In genomic region chr12:95691961-95692767, GRCm38 (mm10) we compare ENCODE assay signal across 8 mouse cellular contexts. TPM values are rescaled to one million over a fixed set of nuclear protein-coding genes. Genes with fewer than 3 reads are reported as not detected.
DNase-seq lines count a peak whose midpoint lies in the region; ATAC-seq lines count a peak whose summit lies in the region.

Flrt2 (plus strand) TSS chr12:95692226.

- H3K4me3 ChIP-seq in forebrain, embryonic 15.5 days: peak within 1 kb of the TSS; percentile 95
- H3K4me3 ChIP-seq in hindbrain, embryonic 11.5 days (ENCODE audit: low read depth, low read length): peak within 1 kb of the TSS; percentile 74
- peak within 1 kb of the TSS; percentile 59 for H3K4me3 ChIP-seq in midbrain, embryonic 11.5 days (ENCODE audit: low read depth, low read length)

- H3K27me3 ChIP-seq in forebrain, embryonic 15.5 days: no peaks in the 10 kb centered on the region
- peaks cover 21% of the 10 kb centered on the region for H3K27me3 ChIP-seq in hindbrain, embryonic 11.5 days (ENCODE audit: control insufficient read depth, insufficient read depth, low read length)
- H3K27me3 ChIP-seq in midbrain, embryonic 11.5 days (ENCODE audit: control insufficient read depth, insufficient read depth, low read length): peaks cover 31% of the 10 kb centered on the region

- intact Hi-C loops in left cerebral cortex, postnatal 14 days (cut with DNase I): loop anchor here (10.0 kb wide), 2 partner anchors 1443 to 1523 kb away; no protein-coding TSS in a partner anchor

- H3K27ac ChIP-seq in forebrain, embryonic 15.5 days (replicated peaks): peak within 1 kb of the TSS; percentile 94
- no peak within 1 kb of the TSS for H3K27ac ChIP-seq in hindbrain, embryonic 11.5 days (ENCODE audit: low read depth, low read length)
- H3K27ac ChIP-seq in midbrain, embryonic 11.5 days (ENCODE audit: low read depth, low read length): no peak within 1 kb of the TSS

- H3K36me3 ChIP-seq in forebrain, embryonic 15.5 days: no peaks in the 10 kb centered on the region
- H3K36me3 ChIP-seq in hindbrain, embryonic 11.5 days (ENCODE audit: control insufficient read depth, insufficient read depth, low read length): no peaks in the 10 kb centered on the region
- H3K36me3 ChIP-seq in midbrain, embryonic 11.5 days (ENCODE audit: control insufficient read depth, insufficient read depth, low read length): no peaks in the 10 kb centered on the region

- peak within 1 kb of the TSS; percentile 71 for H3K4me2 ChIP-seq in forebrain, embryonic 15.5 days (replicated peaks)
- H3K4me2 ChIP-seq in hindbrain, embryonic 11.5 days (replicated peaks; ENCODE audit: low read depth, low read length): peak within 1 kb of the TSS; percentile 57
- H3K4me2 ChIP-seq in midbrain, embryonic 11.5 days: peak within 1 kb of the TSS; percentile 81

- peak within 1 kb of the TSS; percentile 90 for H3K9ac ChIP-seq in forebrain, embryonic 15.5 days (replicated peaks)
- H3K9ac ChIP-seq in hindbrain, embryonic 11.5 days (ENCODE audit: low read depth, low read length): 0 out of 2 replicates have a peak within 1 kb of the TSS, but pooled peaks have one; percentile 8
- H3K9ac ChIP-seq in midbrain, embryonic 11.5 days (ENCODE audit: low read length): peak within 1 kb of the TSS; percentile 24

- DNase-seq in urinary bladder, postnatal 25 days (ENCODE audit: low spot score): peak; percentile 19
- DNase-seq in urinary bladder, postnatal 10 days (ENCODE audit: low spot score): no peak
- DNase-seq in hindbrain, embryonic 11.5 days (ENCODE audit: low spot score): peak; percentile 60
- peak; percentile 66 to 67 for DNase-seq in left cerebral cortex, postnatal 14 days (ENCODE audit: low spot score in 2 of 2)
- DNase-seq in midbrain, embryonic 11.5 days (ENCODE audit: low spot score, missing footprints): peak; percentile 96
- peak; percentile 80 for DNase-seq in telencephalon, adult 2 months (ENCODE audit: low read depth, low spot score)
- no peak for DNase-seq in spleen, postnatal 36 days (ENCODE audit: low spot score in 2 of 2)

- H3K9me3 ChIP-seq in forebrain, embryonic 15.5 days: no peaks in the 10 kb centered on the region
- H3K9me3 ChIP-seq in hindbrain, embryonic 11.5 days (ENCODE audit: control insufficient read depth, low read length): no peaks in the 10 kb centered on the region
- H3K9me3 ChIP-seq in midbrain, embryonic 11.5 days (ENCODE audit: control insufficient read depth, low read length): no peaks in the 10 kb centered on the region

- under 1% methylated on average over 32 of the region's 32 CpGs for WGBS in forebrain, embryonic 15.5 days
- under 1% methylated on average over 32 of the region's 32 CpGs for WGBS in hindbrain, embryonic 11.5 days
- WGBS in midbrain, embryonic 11.5 days: under 1% methylated on average over 32 of the region's 32 CpGs

- H3K4me1 ChIP-seq in forebrain, embryonic 15.5 days: peaks cover 34% of the 10 kb centered on the region
- no peaks in the 10 kb centered on the region for H3K4me1 ChIP-seq in hindbrain, embryonic 11.5 days (replicated peaks; ENCODE audit: control insufficient read depth, insufficient read depth, low read length)
- peaks cover 18% of the 10 kb centered on the region for H3K4me1 ChIP-seq in midbrain, embryonic 11.5 days (ENCODE audit: control insufficient read depth, insufficient read depth, low read length)

- no peak for ATAC-seq in forebrain, embryonic 15.5 days (replicated peaks)
- no peak for ATAC-seq in hindbrain, embryonic 11.5 days (ENCODE audit: low FRiP score)
- ATAC-seq in midbrain, embryonic 11.5 days (ENCODE audit: low FRiP score): no peak

RNA-seq across cellular contexts. Expression of gene Flrt2, which starts in this region (rescaled TPM):
- 36.3 and 37.5 TPM in 2 replicates for polyA plus RNA-seq in forebrain, embryonic 15.5 days (2015; fragmentation: Nextera tagmentation; extraction: Ambion mirVana)
- polyA plus RNA-seq in hindbrain, embryonic 11.5 days (2014; fragmentation: Nextera tagmentation; extraction: Ambion mirVana): 31.0 and 34.0 TPM in 2 replicates
- total RNA-seq in left cerebral cortex, postnatal 14 days (2021): 10 to 100 TPM; 66.4 to 70.3 TPM
- polyA plus RNA-seq in midbrain, embryonic 11.5 days (2014; fragmentation: Nextera tagmentation; extraction: Ambion mirVana): 27.0 and 27.3 TPM in 2 replicates

Comparison
In these comparisons a context has a peak if more than half of its experiments do, and no peak if none do; other contexts are left out.
1. DNase-seq: peak in urinary bladder, postnatal 25 days (single experiment), hindbrain, embryonic 11.5 days (single experiment), left cerebral cortex, postnatal 14 days (2 of 2), midbrain, embryonic 11.5 days (single experiment) and telencephalon, adult 2 months (single experiment); none in urinary bladder, postnatal 10 days (single experiment) and spleen, postnatal 36 days (0 of 2).
2. H3K9ac ChIP-seq: peak in every context shown above with its lines; median percentile 90 in forebrain, embryonic 15.5 days; 24 in midbrain, embryonic 11.5 days; 8 in hindbrain, embryonic 11.5 days.
3. Peak in every context shown above with its lines, with median percentiles within 50 percentile points of each other: H3K4me2 ChIP-seq and H3K4me3 ChIP-seq.